ENCODE assay signal across 8 mouse cellular contexts in genomic region chr3:96065754-96066375, GRCm38 (mm10). TPM values are rescaled to one million over a fixed set of nuclear protein-coding genes. Genes with fewer than 3 reads are reported as not detected.
DNase-seq lines count a peak whose midpoint lies in the region; ATAC-seq and TF ChIP-seq lines count a peak whose summit lies in the region.

No protein-coding gene starts in this region.

- H3K4me1 ChIP-seq in hindbrain, postnatal 0 days (ENCODE audit: insufficient read depth, low read length), result no peaks in the 10 kb centered on the region
- no peaks in the 10 kb centered on the region for H3K4me1 ChIP-seq in stomach, embryonic 15.5 days

- H3K27ac ChIP-seq in hindbrain, postnatal 0 days, result no peak overlapping the region
- no peak overlapping the region for H3K27ac ChIP-seq in stomach, embryonic 15.5 days

- no peaks in the 10 kb centered on the region for H3K27me3 ChIP-seq in hindbrain, postnatal 0 days (ENCODE audit: insufficient read depth, low read length)
- no peaks in the 10 kb centered on the region for H3K27me3 ChIP-seq in stomach, embryonic 15.5 days (replicated peaks)

- peak overlapping the region; percentile 40 for H3K4me2 ChIP-seq in hindbrain, postnatal 0 days (ENCODE audit: low read depth, low read length)
- peak overlapping the region; percentile 44 for H3K4me2 ChIP-seq in stomach, embryonic 15.5 days

- peak; percentile 73 for TF ChIP-seq CTCF in hindbrain, postnatal 0 days (IDR thresholded peaks at IDR 0.05; ENCODE audit: low read depth)

- peak; percentile 21 to 42 for DNase-seq in urinary bladder, adult 18-20 months (ENCODE audit: low spot score in 2 of 2)
- no peak for DNase-seq in urinary bladder, postnatal 10 days (ENCODE audit: low spot score)
- DNase-seq in cerebellum, adult 9-11 months, result peak; percentile 80
- DNase-seq in gastrocnemius, adult 18-20 months (ENCODE audit: low spot score), result peak; percentile 85
- DNase-seq in hindbrain, postnatal 0 days (ENCODE audit: low spot score), result peak; percentile 90
- peak; percentile 86 for DNase-seq in left cerebral cortex, adult 11 months (ENCODE audit: low spot score)
- DNase-seq in lung, postnatal 25 days (ENCODE audit: low spot score), result peak; percentile 71

- 37% methylated on average over 20 of the region's 20 CpGs for WGBS in hindbrain, postnatal 0 days
- 33% methylated on average over 20 of the region's 20 CpGs for WGBS in stomach, embryonic 15.5 days

- no peaks in the 10 kb centered on the region for H3K9me3 ChIP-seq in hindbrain, postnatal 0 days (ENCODE audit: low read length)
- H3K9me3 ChIP-seq in stomach, embryonic 15.5 days, result no peaks in the 10 kb centered on the region

- H3K9ac ChIP-seq in hindbrain, postnatal 0 days (replicated peaks; ENCODE audit: low read length), result no peak overlapping the region
- H3K9ac ChIP-seq in stomach, embryonic 15.5 days, result no peak overlapping the region

- H3K36me3 ChIP-seq in hindbrain, postnatal 0 days (ENCODE audit: insufficient read depth, low read length), result no peaks in the 10 kb centered on the region
- no peaks in the 10 kb centered on the region for H3K36me3 ChIP-seq in stomach, embryonic 15.5 days

- peak; percentile 83 for ATAC-seq in hindbrain, postnatal 0 days
- no peak for ATAC-seq in stomach, embryonic 15.5 days (ENCODE audit: insufficient read depth, low FRiP score, low read depth)

- H3K4me3 ChIP-seq in hindbrain, postnatal 0 days (ENCODE audit: low read length), result no peak overlapping the region; the same call in 1 of the 2 replicates
- peak overlapping the region; percentile 19 for H3K4me3 ChIP-seq in stomach, embryonic 15.5 days (replicated peaks)

RNA-seq across cellular contexts. Expression of gene Vps45, which starts 7.6 kb away (rescaled TPM):
- 10 to 100 TPM; 19.6 to 19.8 TPM for total RNA-seq in gastrocnemius, adult 18-20 months (2021)
- total RNA-seq in hindbrain, postnatal 0 days (2014; rRNA removed), result 22.1 and 24.9 TPM in 2 replicates
- polyA plus RNA-seq in hindbrain, postnatal 0 days (2015; fragmentation: Nextera tagmentation; extraction: Ambion mirVana), result 59.3 and 61.8 TPM in 2 replicates
- 33.9 and 35.1 TPM in 2 replicates for polyA plus RNA-seq in stomach, embryonic 15.5 days (2015; fragmentation: Nextera tagmentation; extraction: Ambion mirVana)

RNA-seq across cellular contexts. Expression of gene Otud7b, which starts 38.5 kb away (rescaled TPM):
- total RNA-seq in gastrocnemius, adult 18-20 months (2021), result 10 to 100 TPM; 57.4 to 58.2 TPM
- total RNA-seq in hindbrain, postnatal 0 days (2014; rRNA removed), result 10.1 and 23.6 TPM in 2 replicates
- polyA plus RNA-seq in hindbrain, postnatal 0 days (2015; fragmentation: Nextera tagmentation; extraction: Ambion mirVana), result 9.0 and 11.7 TPM in 2 replicates
- 20.0 and 22.3 TPM in 2 replicates for polyA plus RNA-seq in stomach, embryonic 15.5 days (2015; fragmentation: Nextera tagmentation; extraction: Ambion mirVana)
